Comparison of ENCODE assay signal across 9 mouse cellular contexts in genomic region chr5:105858754-105859694, GRCm38 (mm10). TPM values are rescaled to one million over a fixed set of nuclear protein-coding genes. Genes with fewer than 3 reads are reported as not detected.
DNase-seq lines count a peak whose midpoint lies in the region; ATAC-seq and TF ChIP-seq lines count a peak whose summit lies in the region.
"Had no signal": no experiment of that assay in that cellular context is flagged by ENCODE, and none has a peak within 500 bp of the region (broad histone marks: within the 10 kb centered on the region; RNA-seq: fewer than 3 reads in every experiment).

No protein-coding gene starts in this region.

- H3K4me3 ChIP-seq in embryonic facial prominence, embryonic 11.5 days (ENCODE audit: low read depth, low read length): no peak overlapping the region
- no peak overlapping the region for H3K4me3 ChIP-seq in kidney, postnatal 0 days (replicated peaks; ENCODE audit: low read depth, low read length)
- H3K4me3 ChIP-seq: heart, embryonic 15.5 days had no signal

- peak; percentile 56; the same call in 1 of the 2 replicates for ATAC-seq in embryonic facial prominence, embryonic 11.5 days (replicated peaks; ENCODE audit: insufficient number of reproducible peaks, low FRiP score, low TSS enrichment, low read depth)
- ATAC-seq in kidney, postnatal 0 days (replicated peaks; ENCODE audit: low FRiP score, low read depth): peak; percentile 36; the same call in 1 of the 2 replicates

- no peaks in the 10 kb centered on the region for H3K36me3 ChIP-seq in embryonic facial prominence, embryonic 11.5 days (replicated peaks; ENCODE audit: control insufficient read depth, insufficient read depth, low read depth, low read length)
- H3K36me3 ChIP-seq in kidney, postnatal 0 days (ENCODE audit: insufficient read depth, low read length): no peaks in the 10 kb centered on the region
- H3K36me3 ChIP-seq: heart, embryonic 15.5 days had no signal

- H3K27ac ChIP-seq in embryonic facial prominence, embryonic 11.5 days (replicated peaks; ENCODE audit: low read depth, low read length): peak overlapping the region; percentile 65
- peak overlapping the region; percentile 27; the same call in 1 of the 2 replicates for H3K27ac ChIP-seq in kidney, postnatal 0 days
- H3K27ac ChIP-seq: heart, embryonic 15.5 days had no signal

- no peaks in the 10 kb centered on the region for H3K27me3 ChIP-seq in embryonic facial prominence, embryonic 11.5 days (ENCODE audit: control insufficient read depth, insufficient read depth, low read length)
- no peaks in the 10 kb centered on the region for H3K27me3 ChIP-seq in kidney, postnatal 0 days (ENCODE audit: insufficient read depth, low read length)
- H3K27me3 ChIP-seq: heart, embryonic 15.5 days had no signal

- no peak overlapping the region for H3K4me2 ChIP-seq in embryonic facial prominence, embryonic 11.5 days (ENCODE audit: low read depth, low read length)
- no peak overlapping the region for H3K4me2 ChIP-seq in kidney, postnatal 0 days (ENCODE audit: low read length)
- H3K4me2 ChIP-seq: heart, embryonic 15.5 days had no signal

- no peaks in the 10 kb centered on the region for H3K9me3 ChIP-seq in embryonic facial prominence, embryonic 11.5 days (replicated peaks; ENCODE audit: control insufficient read depth, low read length)
- no peaks in the 10 kb centered on the region for H3K9me3 ChIP-seq in kidney, postnatal 0 days (replicated peaks; ENCODE audit: low read length)
- H3K9me3 ChIP-seq: heart, embryonic 15.5 days had no signal

- DNase-seq in gastrocnemius, postnatal 25 days: peak; percentile 30
- no peak for DNase-seq in gastrocnemius, postnatal 4 days (ENCODE audit: low spot score in 2 of 2)
- peak; percentile 64 for DNase-seq in embryonic facial prominence, embryonic 11.5 days (ENCODE audit: low spot score)
- DNase-seq in kidney, postnatal 0 days (ENCODE audit: low spot score): peak; percentile 78
- DNase-seq in lung, postnatal 25 days (ENCODE audit: low spot score): peak; percentile 86
- DNase-seq in right cerebral cortex, postnatal 10 days (ENCODE audit: low spot score in 2 of 2): no peak
- DNase-seq in urinary bladder, adult 18-20 months (ENCODE audit: low spot score in 2 of 2): no peak
- no peak for DNase-seq in left cerebral cortex, adult 8-10 months (ENCODE audit: low spot score in 2 of 2)

- H3K9ac ChIP-seq in embryonic facial prominence, embryonic 11.5 days (replicated peaks; ENCODE audit: low read length): peak overlapping the region; percentile 6; the same call in 1 of the 2 replicates
- no peak overlapping the region for H3K9ac ChIP-seq in kidney, postnatal 0 days (ENCODE audit: low read depth, low read length)
- H3K9ac ChIP-seq: heart, embryonic 15.5 days had no signal

- TF ChIP-seq CTCF in kidney, postnatal 0 days (IDR thresholded peaks at IDR 0.05; ENCODE audit: low read depth): no peak

- H3K4me1 ChIP-seq in embryonic facial prominence, embryonic 11.5 days (ENCODE audit: control insufficient read depth, insufficient read depth, low read length): no peaks in the 10 kb centered on the region; the same call in 1 of the 2 replicates
- peaks cover 10% of the 10 kb centered on the region; the same call in 1 of the 2 replicates for H3K4me1 ChIP-seq in kidney, postnatal 0 days (replicated peaks; ENCODE audit: insufficient read depth, low read length)
- H3K4me1 ChIP-seq: heart, embryonic 15.5 days had no signal

- WGBS in embryonic facial prominence, embryonic 11.5 days: 49% methylated on average over 8 of the region's 8 CpGs
- WGBS in kidney, postnatal 0 days: 46% methylated on average over 8 of the region's 8 CpGs

RNA-seq across cellular contexts. Expression of gene Zfp326, which starts 17.3 kb away (rescaled TPM):
- 1 to 10 TPM; 8.3 to 8.5 TPM for total RNA-seq in gastrocnemius, postnatal 25 days (2021)
- 10 to 100 TPM; 25.2 to 31.1 TPM for total RNA-seq in gastrocnemius, postnatal 4 days (2021)
- polyA plus RNA-seq in embryonic facial prominence, embryonic 11.5 days (2014; fragmentation: Nextera tagmentation; extraction: Ambion mirVana): 40.3 and 45.8 TPM in 2 replicates
- 28.9 and 32.3 TPM in 2 replicates for polyA plus RNA-seq in kidney, postnatal 0 days (2015; fragmentation: Nextera tagmentation; extraction: Ambion mirVana)
- total RNA-seq in left cerebral cortex, adult 8-10 months (2022): 10 to 100 TPM; 23.4 to 31.5 (median 29.7) TPM

Comparison
In these comparisons a context has a peak if more than half of its experiments do, and no peak if none do; other contexts are left out.
1. DNase-seq: peak in gastrocnemius, postnatal 25 days (single experiment), embryonic facial prominence, embryonic 11.5 days (single experiment), kidney, postnatal 0 days (single experiment) and lung, postnatal 25 days (single experiment); none in gastrocnemius, postnatal 4 days (0 of 2), right cerebral cortex, postnatal 10 days (0 of 2), urinary bladder, adult 18-20 months (0 of 2) and left cerebral cortex, adult 8-10 months (0 of 2).